Comparison of ENCODE assay signal across 27 mouse cellular contexts in genomic region chr6:29032411-29032810, GRCm38 (mm10). TPM values are rescaled to one million over a fixed set of nuclear protein-coding genes. Genes with fewer than 3 reads are reported as not detected.
A peak's percentile ranks its signal among the peaks of the same experiment; 100 is the strongest.
DNase-seq lines count a peak whose midpoint lies in the region; ATAC-seq lines count a peak whose summit lies in the region.
"Had no signal": no experiment of that assay in that cellular context is flagged by ENCODE, and none has a peak within 500 bp of the region (broad histone marks: within the 10 kb centered on the region; RNA-seq: fewer than 3 reads in every experiment).

No protein-coding gene starts in this region.

- no peaks in the 10 kb centered on the region for H3K27me3 ChIP-seq in hindbrain, embryonic 12.5 days
- H3K27me3 ChIP-seq in hindbrain, embryonic 10.5 days (ENCODE audit: insufficient read depth, poor library complexity, severe bottlenecking): 0 out of 2 replicates have a peak, but pooled peaks cover under 1% of the 10 kb centered on the region
- H3K27me3 ChIP-seq: embryonic facial prominence, embryonic 15.5 days; neural tube, embryonic 12.5 days had no signal

- H3K9me3 ChIP-seq in hindbrain, embryonic 12.5 days (replicated peaks): peaks cover 5% of the 10 kb centered on the region
- H3K9me3 ChIP-seq in hindbrain, embryonic 10.5 days: peaks cover 6% of the 10 kb centered on the region; the same call in 1 of the 2 replicates
- H3K9me3 ChIP-seq: embryonic facial prominence, embryonic 15.5 days; midbrain, embryonic 13.5 days had no signal

- H3K27ac ChIP-seq in hindbrain, embryonic 12.5 days: 0 out of 2 replicates have a peak overlapping the region, but pooled peaks have one; percentile 12
- H3K27ac ChIP-seq in hindbrain, embryonic 10.5 days: no peak overlapping the region
- H3K27ac ChIP-seq in brown adipose tissue, adult 24 weeks (replicated peaks; ENCODE audit: low read depth, low read length): peak overlapping the region; percentile 91
- H3K27ac ChIP-seq: embryonic facial prominence, embryonic 15.5 days; forebrain, embryonic 10.5 days; macrophage; midbrain, embryonic 13.5 days; neural tube, embryonic 12.5 days had no signal

- 78% methylated on average over 12 of the region's 12 CpGs for WGBS in hindbrain, embryonic 12.5 days
- WGBS in hindbrain, embryonic 10.5 days: 88% methylated on average over 12 of the region's 12 CpGs

- no peak overlapping the region for H3K4me2 ChIP-seq in hindbrain, embryonic 12.5 days (replicated peaks)
- H3K4me2 ChIP-seq: embryonic facial prominence, embryonic 15.5 days; midbrain, embryonic 13.5 days; neural tube, embryonic 12.5 days had no signal

- H3K4me1 ChIP-seq in hindbrain, embryonic 12.5 days: no peaks in the 10 kb centered on the region
- peaks cover 9% of the 10 kb centered on the region; the same call in 1 of the 2 replicates for H3K4me1 ChIP-seq in hindbrain, embryonic 10.5 days (replicated peaks)
- H3K4me1 ChIP-seq in brown adipose tissue, adult 24 weeks (ENCODE audit: control insufficient read depth, insufficient read depth, insufficient read length, low read length): peaks cover 6% of the 10 kb centered on the region
- H3K4me1 ChIP-seq: neural tube, embryonic 12.5 days had no signal

- no peak overlapping the region for H3K4me3 ChIP-seq in hindbrain, embryonic 12.5 days
- no peak overlapping the region for H3K4me3 ChIP-seq in hindbrain, embryonic 10.5 days
- peak overlapping the region; percentile 27; the same call in 1 of the 2 replicates for H3K4me3 ChIP-seq in brown adipose tissue, adult 24 weeks (ENCODE audit: insufficient read depth, low read depth, low read length)
- H3K4me3 ChIP-seq: embryonic facial prominence, embryonic 15.5 days; forebrain, embryonic 10.5 days; midbrain, embryonic 13.5 days; neural tube, embryonic 12.5 days had no signal

- no peak for DNase-seq in hindbrain, embryonic 10.5 days (ENCODE audit: low spot score)
- DNase-seq in Muller cell, postnatal 12 days (ENCODE audit: inconsistent ontology term): peak; percentile 78
- DNase-seq in right cerebral cortex, postnatal 25 days: no peak
- no peak for DNase-seq in lung, postnatal 25 days (ENCODE audit: low spot score)
- DNase-seq: cerebellum, adult 8-10 months; cerebellum, postnatal 36 days; gastrocnemius, postnatal 25 days; heart, postnatal 4 days; kidney, adult 18-20 months; kidney, postnatal 10 days; retina, postnatal 1 day had no signal

- H3K9ac ChIP-seq in hindbrain, embryonic 12.5 days: no peak overlapping the region
- H3K9ac ChIP-seq: embryonic facial prominence, embryonic 15.5 days; midbrain, embryonic 13.5 days; neural tube, embryonic 12.5 days had no signal

- no peak for ATAC-seq in hindbrain, embryonic 12.5 days (ENCODE audit: low FRiP score)
- peak; percentile 52; the same call in 1 of the 2 replicates for ATAC-seq in megakaryocyte progenitor cell, adult 5-6 weeks (replicated peaks; ENCODE audit: poor library complexity)
- ATAC-seq: inflammation-experienced regulatory T-cells, adult 6 months had no signal

- no peaks in the 10 kb centered on the region for H3K36me3 ChIP-seq in hindbrain, embryonic 12.5 days
- H3K36me3 ChIP-seq in hindbrain, embryonic 10.5 days: no peaks in the 10 kb centered on the region
- H3K36me3 ChIP-seq: embryonic facial prominence, embryonic 15.5 days; forebrain, embryonic 10.5 days; midbrain, embryonic 13.5 days; neural tube, embryonic 12.5 days had no signal

RNA-seq across cellular contexts. Expression of gene Lep, which starts 27.6 kb away (rescaled TPM):
- polyA plus RNA-seq in hindbrain, embryonic 12.5 days (2016; fragmentation: Nextera tagmentation; extraction: Ambion mirVana): not detected in 2 replicates
- not detected in 2 replicates for polyA plus RNA-seq in hindbrain, embryonic 10.5 days (2016; fragmentation: Nextera tagmentation; extraction: Ambion mirVana)
- polyA plus RNA-seq in brown adipose tissue, adult 24 weeks (2012; ENCODE audit: insufficient read depth, insufficient read length, missing spikeins): 83.0 and 169 TPM in 2 replicates
- total RNA-seq in megakaryocyte progenitor cell, adult 5-6 weeks (2015): not detected in 2 replicates
- total RNA-seq in megakaryocyte progenitor cell, adult 5-6 weeks (2017): not detected in 2 replicates
- total RNA-seq: layer of hippocampus, adult 18-20 months; layer of hippocampus, postnatal 25 days had no signal
- polyA plus RNA-seq: embryonic facial prominence, embryonic 15.5 days; forebrain, embryonic 10.5 days; heart, embryonic 16.5 days; inflammation-experienced regulatory T-cells, adult 6 months; limb, embryonic 11.5 days; liver, adult 2 months; liver, embryonic 16.5 days; lung, embryonic 16.5 days; macrophage; midbrain, embryonic 13.5 days; neural tube, embryonic 12.5 days had no signal

Comparison
In these comparisons a context has a peak if more than half of its experiments do, and no peak if none do; other contexts are left out.
1. RNA of gene Lep, which starts 27.6 kb away (polyA plus RNA-seq): 83.0 to 169 TPM in brown adipose tissue, adult 24 weeks; not detected in hindbrain, embryonic 12.5 days and not detected in hindbrain, embryonic 10.5 days; every median in the first group is over 10 times any median in the second.